Mouse (Mus musculus): ENCODE data around the gene Plk1.

Plk1 gene

GRCm38 (mm10) chr7:122193919-122194318 is 34.7 kb downstream of the Plk1 start:
- no peak for DNase-seq (ENCODE audit: low spot score in 2 of 2)

DNA sequence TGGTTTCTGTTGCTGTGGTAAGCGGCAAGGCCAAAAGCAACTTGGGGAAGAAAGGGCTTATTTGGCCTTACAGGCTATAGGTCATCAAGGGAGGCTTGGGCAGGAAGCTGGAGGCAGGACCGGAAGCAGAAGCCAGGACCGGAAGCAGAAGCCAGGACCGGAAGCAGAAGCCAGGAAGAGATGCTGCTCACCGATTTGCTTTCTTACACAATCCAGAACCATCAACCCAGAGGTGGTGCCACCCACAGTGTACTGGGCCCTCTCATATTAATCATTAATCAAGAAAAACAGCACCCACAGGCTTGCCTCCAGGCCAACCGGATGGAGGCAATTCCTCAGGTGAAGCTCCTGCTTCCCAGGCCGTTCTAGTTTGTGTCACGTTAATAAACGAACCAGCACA is 37.5 kb downstream of the Plk1 start:
- DNase-seq (ENCODE audit: low spot score in 2 of 2) = no peak

GRCm38 (mm10) chr7:122197306-122197705 is 38.1 kb downstream of the Plk1 start:
- peak; percentile 19 to 67 for DNase-seq (ENCODE audit: low spot score in 2 of 2)

DNA sequence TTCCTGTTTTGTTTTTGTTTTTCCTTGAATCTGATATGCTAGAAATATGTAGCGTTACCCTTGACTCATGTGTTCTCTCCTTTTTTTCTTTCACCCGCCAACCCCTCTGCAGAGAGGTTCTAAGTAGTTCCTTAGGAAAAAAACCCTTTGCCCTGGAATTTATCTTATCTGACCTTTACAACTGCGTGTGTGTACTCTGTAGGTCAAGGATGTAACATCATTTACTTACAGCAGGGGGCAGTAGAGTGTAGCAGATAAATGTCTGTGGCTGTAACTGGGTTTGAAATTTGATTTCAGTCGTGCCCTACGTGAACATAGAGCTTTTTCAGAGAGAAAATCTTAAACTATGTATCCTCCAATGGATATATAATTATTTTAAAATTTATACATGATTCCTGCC is 40.1 kb downstream of the Plk1 start:
- DNase-seq (ENCODE audit: low spot score in 2 of 2) = peak in 1 of 2 experiments; percentile 42

DNA sequence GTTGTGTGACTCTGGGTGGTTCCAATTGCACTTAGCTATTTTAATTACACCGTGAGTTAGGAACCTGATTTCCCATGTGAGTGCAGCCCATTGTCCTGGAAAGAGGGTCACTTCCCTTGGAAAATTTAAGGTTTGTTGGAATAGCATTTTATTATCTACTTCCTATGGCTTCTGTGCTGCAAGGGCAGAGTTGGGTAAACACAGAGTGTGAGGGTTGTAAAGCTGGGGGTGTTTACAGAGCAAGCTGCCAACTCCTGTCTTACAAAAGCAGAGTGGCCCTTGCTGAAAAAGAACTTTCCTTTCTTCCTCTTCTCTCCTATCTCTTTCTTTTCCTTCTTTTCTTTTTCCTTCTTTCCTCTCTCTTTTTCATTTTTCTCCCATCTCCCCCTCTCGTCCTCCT is 44.7 kb downstream of the Plk1 start:
- no peak for DNase-seq (ENCODE audit: low spot score in 2 of 2)

- DNase-seq (ENCODE audit: low spot score in 2 of 2) = no peak
Measured at GRCm38 (mm10) chr7:122206121-122206520, 46.9 kb downstream of the Plk1 start.

DNA sequence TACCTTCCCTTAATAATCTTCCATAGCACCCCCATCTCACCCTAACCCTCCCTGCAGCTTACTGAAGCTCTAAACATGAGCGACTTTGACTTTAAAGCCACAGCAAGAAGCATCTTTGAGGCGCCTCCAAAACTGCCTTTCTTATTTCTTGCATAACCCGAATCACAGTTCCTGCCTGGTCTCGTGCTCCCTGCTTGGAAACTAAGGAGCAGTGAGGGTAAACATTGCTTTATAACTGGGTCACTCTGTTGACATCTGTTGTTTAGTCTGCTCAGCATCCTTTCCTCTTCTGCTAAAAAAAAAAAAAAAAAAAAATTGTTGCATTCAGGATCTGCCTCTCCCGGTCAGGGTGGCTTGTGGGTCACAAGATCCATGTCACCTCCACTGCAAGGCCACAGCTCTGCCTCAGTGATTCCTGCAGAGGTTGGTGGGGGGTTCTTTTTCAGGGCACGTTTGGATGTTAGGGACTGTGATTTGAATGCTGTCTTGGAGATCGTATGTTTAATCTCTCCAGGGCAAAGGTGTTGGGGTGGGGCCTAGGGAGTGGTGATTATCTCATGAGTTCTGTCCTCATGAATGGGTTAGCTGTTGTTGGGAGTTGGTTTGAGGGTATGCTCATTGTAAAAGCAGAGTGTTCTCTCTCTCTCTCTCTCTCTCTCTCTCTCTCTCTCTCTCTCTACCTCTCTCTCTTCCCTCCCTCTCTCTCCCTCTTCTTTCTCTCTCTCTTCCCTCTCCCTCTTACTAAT is 49.2 kb downstream of the Plk1 start:
- no peak for DNase-seq (ENCODE audit: low spot score in 2 of 2)

DNA sequence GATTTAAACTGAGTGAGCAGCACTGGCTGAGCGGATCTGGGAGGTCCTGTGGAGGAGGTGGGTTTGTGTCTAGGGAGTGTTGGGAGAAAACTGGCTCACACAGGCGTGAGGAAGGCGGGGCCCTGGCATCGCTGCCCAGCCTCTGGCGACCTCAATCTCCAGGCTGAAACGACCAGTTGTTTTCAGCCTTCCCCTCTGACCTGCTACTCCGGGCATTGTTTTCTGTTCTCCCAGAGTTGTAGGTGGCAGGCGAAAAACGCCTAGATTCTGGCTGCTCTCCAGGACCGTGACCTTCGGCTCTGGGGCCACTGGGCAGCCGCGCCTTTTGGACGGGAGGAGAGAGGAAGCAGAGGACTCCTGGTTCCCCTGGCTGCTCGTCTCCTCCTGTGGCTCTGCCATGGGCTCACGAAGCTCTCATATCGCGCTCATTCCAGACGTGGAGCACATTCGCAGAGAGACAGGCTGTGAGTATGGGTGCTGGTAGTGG is 60.1 kb downstream of the Plk1 start, which contains the start of gene Chp2:
Chp2 (plus strand) TSS at position 182 of the 487 bp plus-strand sequence.
- no peak for DNase-seq (ENCODE audit: low spot score in 2 of 2)
